Mouse (Mus musculus) C2C12 (cell line): ENCODE results near the gene Nid2. TPM values are rescaled to one million over a fixed set of nuclear protein-coding genes. Genes with fewer than 3 reads are reported as not detected.
A peak's percentile ranks its signal among the peaks of the same experiment; 100 is the strongest.

Experiments
- H3K27me3 ChIP-seq: one replicate; pipeline ENCODE4 v1.6.1; 2011; ENCODE audit not compliant: control insufficient read depth, insufficient read depth, insufficient read length
- H3K36me3 ChIP-seq: one replicate; pipeline ENCODE4 v1.6.1; 2011; ENCODE audit not compliant: control insufficient read depth, insufficient read depth
- H3K4me3 ChIP-seq: one replicate; pipeline ENCODE4 v1.5.1; 2011; ENCODE audit warnings: mild to moderate bottlenecking, control low read depth; ENCODE audit not compliant: poor library complexity, insufficient read depth, severe bottlenecking
- H3K79me2 ChIP-seq: one replicate; pipeline ENCODE4 v1.6.1; 2011; ENCODE audit not compliant: control insufficient read depth, insufficient read depth
- H3K79me3 ChIP-seq: one replicate; pipeline ENCODE4 v1.6.1; 2011; ENCODE audit warnings: low read depth, control low read depth
- H3ac ChIP-seq: one replicate; pipeline ENCODE3; 2011; ENCODE audit warnings: low read depth; ENCODE audit not compliant: control insufficient read depth, insufficient read length
- CEBPB ChIP-seq: IDR thresholded peaks from one replicate; pipeline ENCODE4 v1.6.1; 2011; ENCODE audit warnings: low read depth, mild to moderate bottlenecking, control low read depth, moderate library complexity
- CTCF ChIP-seq: IDR thresholded peaks from one replicate; pipeline ENCODE4 v1.5.1; 2011; ENCODE audit not compliant: control insufficient read depth, insufficient read depth, insufficient read length
- FOSL1 ChIP-seq: IDR thresholded peaks from one replicate; pipeline ENCODE4 v1.8.0; 2011; ENCODE audit warnings: mild to moderate bottlenecking, low read length; ENCODE audit not compliant: poor library complexity, insufficient read depth, severe bottlenecking
- MAX ChIP-seq: IDR thresholded peaks from one replicate; pipeline ENCODE4 v1.6.1; 2011; ENCODE audit warnings: mild to moderate bottlenecking, control low read depth
- MYOD1 ChIP-seq: IDR thresholded peaks from one replicate; pipeline ENCODE4 v1.6.1; 2011; ENCODE audit warnings: low read depth; ENCODE audit not compliant: control insufficient read depth, insufficient read length
- MYOG ChIP-seq: IDR thresholded peaks from one replicate; pipeline ENCODE4 v1.6.1; 2011; ENCODE audit not compliant: control insufficient read depth, insufficient read length; ENCODE audit errors: extremely low read depth
- USF1 ChIP-seq: IDR thresholded peaks from one replicate; pipeline ENCODE4 v1.6.1; 2011; ENCODE audit warnings: low read depth, mild to moderate bottlenecking, control low read depth, moderate library complexity
- polyA plus RNA-seq: library from polyadenylated mRNA; unstranded; fragments of >200 nt; fragmentation: generic; extraction: Trizol; gene quantifications from one replicate; pipeline ENCODE4 v1.2.1, GENCODE M21; 2012; ENCODE audit warnings: missing spikeins

Gene Nid2
- polyA plus RNA-seq, 1 experiment, result 25.6 TPM

DNA sequence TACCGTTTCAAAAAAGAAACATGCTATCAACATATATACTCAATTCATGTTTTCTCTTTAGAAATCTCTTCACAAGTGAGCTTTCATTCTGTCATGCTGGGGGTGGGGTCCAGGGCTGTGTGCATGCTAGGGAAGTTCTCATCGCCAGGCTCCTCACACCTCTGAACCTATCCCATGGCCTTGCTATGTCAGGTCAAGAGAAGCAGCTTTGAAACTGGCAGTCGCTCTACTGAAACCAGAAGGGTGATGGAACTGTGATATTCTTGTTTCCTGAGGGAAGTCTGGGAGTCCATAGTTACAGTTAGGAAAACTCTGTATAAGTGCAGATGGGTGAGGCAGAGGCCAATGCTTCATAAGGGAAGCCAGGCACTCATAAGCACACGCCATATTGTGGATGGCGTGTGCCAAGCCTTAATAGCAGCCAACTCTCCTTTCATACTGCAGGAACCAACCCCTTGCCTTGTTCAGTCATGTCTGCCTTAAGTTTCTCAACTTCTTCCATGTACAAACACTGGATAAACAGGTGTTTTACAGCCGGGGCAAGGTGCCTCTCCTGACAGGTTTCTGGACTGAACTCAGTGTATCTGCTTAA, 10.8 kb upstream of the Nid2 start:
- no peaks in the 10 kb centered on the region for H3K79me3 ChIP-seq
- H3K4me3 ChIP-seq, result no peak overlapping the region
- TF ChIP-seq CEBPB, result no peak
- TF ChIP-seq MYOD1, result no peak
- TF ChIP-seq USF1, result no peak
- TF ChIP-seq FOSL1, result no peak
- no peak for TF ChIP-seq MAX
- no peak for TF ChIP-seq MYOG
- TF ChIP-seq CTCF, result no peak
- H3K27me3 ChIP-seq, result no peaks in the 10 kb centered on the region
- no peaks in the 10 kb centered on the region for H3K36me3 ChIP-seq
- no peaks in the 10 kb centered on the region for H3K79me2 ChIP-seq
- H3ac ChIP-seq, result no peak overlapping the region

DNA sequence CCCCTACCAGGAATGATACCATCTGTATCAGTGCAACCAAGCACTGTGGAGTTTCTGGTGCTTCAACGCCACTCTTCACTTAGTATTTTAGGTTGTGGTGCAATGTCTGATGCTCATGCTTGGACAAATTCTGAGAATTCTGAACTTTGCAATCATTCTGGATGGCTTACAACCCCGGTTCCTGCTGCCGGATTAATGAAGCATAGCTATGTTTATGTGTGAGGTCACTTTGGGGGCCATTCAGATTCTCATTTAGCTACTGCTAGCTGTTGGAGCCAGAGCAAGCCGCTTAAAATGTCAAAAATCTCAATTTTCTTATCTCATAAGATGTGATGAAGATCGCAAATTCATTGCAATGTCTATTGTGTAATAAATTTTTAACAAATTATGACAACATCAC, 6.2 kb upstream of the Nid2 start:
- H3K4me3 ChIP-seq, result no peak overlapping the region
- H3K36me3 ChIP-seq, result no peaks in the 10 kb centered on the region
- no peaks in the 10 kb centered on the region for H3K79me2 ChIP-seq
- no peaks in the 10 kb centered on the region for H3K27me3 ChIP-seq
- no peaks in the 10 kb centered on the region for H3K79me3 ChIP-seq
- TF ChIP-seq CTCF (no peak), CEBPB (no peak), USF1 (no peak), MAX (no peak), FOSL1 (no peak), MYOD1 (no peak)
- H3ac ChIP-seq, result no peak overlapping the region

DNA sequence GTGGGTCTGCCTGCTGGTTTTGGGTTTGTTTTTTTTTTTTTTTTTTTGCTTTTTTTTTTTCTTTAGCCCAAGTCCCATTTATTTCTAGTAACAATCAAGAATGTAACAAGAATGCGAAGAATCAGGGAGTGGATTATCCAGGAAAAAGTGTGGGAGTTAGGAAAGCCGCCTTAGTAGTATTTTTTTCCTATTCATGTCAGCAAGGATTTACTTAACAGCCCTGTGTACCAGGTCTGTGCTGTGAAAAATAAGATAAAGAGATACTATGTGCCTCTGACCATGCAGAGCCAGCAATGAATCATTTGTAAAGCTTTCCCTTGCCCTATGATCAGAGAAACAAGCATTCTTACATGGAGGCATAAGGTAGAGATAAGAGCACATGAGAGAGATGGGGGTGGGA, 4.8 kb upstream of the Nid2 start:
- Histone ChIP-seq H3K4me3 (no peak overlapping the region), H3ac (no peak overlapping the region), H3K79me3 (no peaks in the 10 kb centered on the region), H3K79me2 (no peaks in the 10 kb centered on the region), H3K36me3 (no peaks in the 10 kb centered on the region), H3K27me3 (no peaks in the 10 kb centered on the region)
- TF ChIP-seq CTCF (no peak), FOSL1 (no peak)

DNA sequence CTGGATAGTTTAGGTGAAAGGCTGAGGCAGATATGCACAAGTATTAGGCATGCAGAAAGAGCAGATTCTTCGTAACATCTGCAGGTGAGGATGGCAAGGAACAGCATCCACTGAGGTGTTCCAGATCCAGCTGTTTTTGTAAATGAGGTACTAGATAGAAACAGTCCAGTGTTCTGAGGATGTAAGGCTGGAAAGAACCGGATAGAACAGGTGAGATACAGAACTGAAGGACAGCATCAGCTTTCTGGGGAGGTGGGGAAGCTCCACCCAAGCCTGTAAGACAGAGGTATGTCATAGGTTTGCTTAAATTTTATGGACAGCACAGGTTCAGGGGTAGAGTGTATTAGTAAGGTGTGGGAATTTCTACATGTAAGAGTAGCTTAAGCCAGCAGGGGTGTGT, 4.3 kb upstream of the Nid2 start:
- Histone ChIP-seq H3K36me3 (no peaks in the 10 kb centered on the region), H3K79me2 (no peaks in the 10 kb centered on the region), H3K27me3 (no peaks in the 10 kb centered on the region), H3K4me3 (no peak overlapping the region), H3ac (no peak overlapping the region), H3K79me3 (no peaks in the 10 kb centered on the region)
- TF ChIP-seq MYOD1 (no peak), USF1 (no peak), CTCF (no peak), CEBPB (no peak), FOSL1 (no peak), MYOG (no peak), MAX (no peak)

DNA sequence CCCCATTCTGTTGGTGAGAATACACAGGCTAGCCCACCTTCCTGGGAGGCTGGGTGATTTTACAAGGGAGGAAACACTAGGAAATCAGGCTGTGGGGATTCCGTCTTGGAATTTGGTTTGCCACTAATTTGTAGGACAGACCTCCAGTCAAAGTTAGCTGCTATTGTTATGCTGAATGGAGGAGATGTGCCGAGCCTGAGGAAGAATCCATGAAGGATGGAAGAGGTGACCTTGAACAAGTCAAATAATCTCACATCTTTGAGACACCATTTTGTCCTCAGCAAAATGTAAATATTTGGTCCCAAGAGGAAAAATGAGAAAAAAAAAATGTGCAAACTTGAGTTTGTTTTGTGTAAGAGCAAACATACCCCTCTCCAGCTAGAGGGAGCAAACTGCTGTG, 1.3 kb upstream of the Nid2 start:
- H3ac ChIP-seq, result no peak overlapping the region
- no peaks in the 10 kb centered on the region for H3K79me2 ChIP-seq
- no peaks in the 10 kb centered on the region for H3K79me3 ChIP-seq
- no peak for TF ChIP-seq USF1
- TF ChIP-seq CTCF, result no peak
- no peak for TF ChIP-seq MAX
- TF ChIP-seq MYOD1, result no peak
- no peak for TF ChIP-seq MYOG
- TF ChIP-seq FOSL1, result no peak
- TF ChIP-seq CEBPB, result no peak
- no peak overlapping the region for H3K4me3 ChIP-seq
- no peaks in the 10 kb centered on the region for H3K27me3 ChIP-seq
- no peaks in the 10 kb centered on the region for H3K36me3 ChIP-seq

DNA sequence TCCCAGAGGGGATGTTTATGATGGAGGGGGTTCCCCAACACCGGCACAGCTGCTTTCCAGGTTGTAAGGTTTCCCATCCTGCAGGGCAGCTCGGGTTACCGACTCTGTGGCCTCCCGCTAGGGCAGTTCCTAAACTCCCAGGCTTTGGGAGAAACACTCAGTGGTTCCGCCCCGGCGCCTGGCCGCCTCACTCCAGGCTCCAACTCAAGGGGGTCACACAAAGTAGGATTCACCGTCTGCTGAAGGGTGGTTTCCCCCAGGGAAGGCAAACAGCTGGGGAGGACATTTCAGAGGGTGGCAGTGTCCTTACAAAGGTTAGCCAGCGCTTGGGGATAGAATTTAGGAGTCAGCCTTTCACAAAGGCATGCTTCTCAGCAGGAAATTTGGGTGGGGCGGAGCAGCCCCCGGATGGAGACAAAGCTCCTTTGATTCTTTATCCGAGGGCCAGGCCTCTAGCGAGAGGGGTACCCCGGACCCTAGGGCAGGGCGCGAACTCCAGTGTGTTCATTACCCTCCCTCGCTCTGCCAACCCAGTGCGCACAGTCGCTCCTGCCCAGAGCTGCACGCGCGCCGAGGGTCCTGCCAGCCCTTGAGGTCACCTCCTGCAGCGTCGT, 547 bp upstream of the Nid2 start:
- no peak for TF ChIP-seq FOSL1
- TF ChIP-seq CEBPB, result no peak
- peak; percentile 46 for TF ChIP-seq MYOD1
- Histone ChIP-seq H3K79me2 (no peaks in the 10 kb centered on the region), H3ac (peak overlapping the region; percentile 68), H3K4me3 (no peak overlapping the region), H3K79me3 (no peaks in the 10 kb centered on the region), H3K36me3 (no peaks in the 10 kb centered on the region), H3K27me3 (no peaks in the 10 kb centered on the region)
